ENCODE assay signal across 9 mouse cellular contexts in genomic region chr1:159163113-159163885, GRCm38 (mm10).
DNase-seq lines count a peak whose midpoint lies in the region; ATAC-seq and TF ChIP-seq lines count a peak whose summit lies in the region.
"Had no signal": no experiment of that assay in that cellular context is flagged by ENCODE, and none has a peak within 500 bp of the region (broad histone marks: within the 10 kb centered on the region; RNA-seq: fewer than 3 reads in every experiment).

No protein-coding gene starts in this region.

- no peaks in the 10 kb centered on the region for H3K36me3 ChIP-seq in hindbrain, embryonic 10.5 days
- no peaks in the 10 kb centered on the region for H3K36me3 ChIP-seq in hindbrain, embryonic 12.5 days
- H3K36me3 ChIP-seq in heart, adult 2 months (ENCODE audit: control insufficient read depth, insufficient read depth, low read length) = no peaks in the 10 kb centered on the region; the same call in 1 of the 2 replicates
- no peaks in the 10 kb centered on the region for H3K36me3 ChIP-seq in limb, embryonic 13.5 days
- H3K36me3 ChIP-seq: liver, embryonic 15.5 days had no signal

- no peaks in the 10 kb centered on the region for H3K79me2 ChIP-seq in heart, adult 2 months (replicated peaks; ENCODE audit: control insufficient read depth, insufficient read depth, low read length)

- no peak for TF ChIP-seq CTCF in heart, adult 2 months (IDR thresholded peaks at IDR 0.05)

- H3K9me3 ChIP-seq in hindbrain, embryonic 10.5 days = no peaks in the 10 kb centered on the region
- no peaks in the 10 kb centered on the region for H3K9me3 ChIP-seq in hindbrain, embryonic 12.5 days (replicated peaks)
- H3K9me3 ChIP-seq in limb, embryonic 13.5 days = no peaks in the 10 kb centered on the region
- H3K9me3 ChIP-seq: liver, embryonic 15.5 days had no signal

- no peak overlapping the region for H3K4me3 ChIP-seq in hindbrain, embryonic 10.5 days
- no peak overlapping the region for H3K4me3 ChIP-seq in hindbrain, embryonic 12.5 days
- no peak overlapping the region for H3K4me3 ChIP-seq in heart, adult 2 months
- H3K4me3 ChIP-seq in limb, embryonic 13.5 days = no peak overlapping the region
- H3K4me3 ChIP-seq: liver, embryonic 15.5 days had no signal

- DNase-seq in hindbrain, embryonic 10.5 days (ENCODE audit: low spot score) = peak; percentile 16
- DNase-seq in brain, embryonic 18.5 days (ENCODE audit: low read depth, low spot score) = peak; percentile 22
- peak; percentile 46 to 70 for DNase-seq in heart, adult 2 months
- DNase-seq in thymus, postnatal 36 days = no peak
- no peak for DNase-seq in thymus, postnatal 4 days
- DNase-seq in adrenal gland, adult 8-10 months = no peak

- no peak overlapping the region for H3K27ac ChIP-seq in hindbrain, embryonic 10.5 days
- H3K27ac ChIP-seq in hindbrain, embryonic 12.5 days = no peak overlapping the region
- peak overlapping the region; percentile 12; the same call in 1 of the 2 replicates for H3K27ac ChIP-seq in heart, adult 2 months
- H3K27ac ChIP-seq in limb, embryonic 13.5 days = peak overlapping the region; percentile 40; the same call in 1 of the 2 replicates
- H3K27ac ChIP-seq: liver, embryonic 15.5 days had no signal

- TF ChIP-seq EP300 in heart, adult 2 months (IDR thresholded peaks at IDR 0.05; ENCODE audit: insufficient read depth, low read depth, low read length) = 0 out of 2 replicates have a peak, but pooled peaks have one; percentile 35

- H3K4me2 ChIP-seq in hindbrain, embryonic 12.5 days (replicated peaks) = no peak overlapping the region
- H3K4me2 ChIP-seq in limb, embryonic 13.5 days (replicated peaks) = no peak overlapping the region
- H3K4me2 ChIP-seq: liver, embryonic 15.5 days had no signal

- H3K9ac ChIP-seq in hindbrain, embryonic 12.5 days = no peak overlapping the region
- no peak overlapping the region for H3K9ac ChIP-seq in heart, adult 2 months (ENCODE audit: low read depth, low read length)
- H3K9ac ChIP-seq in limb, embryonic 13.5 days = no peak overlapping the region
- H3K9ac ChIP-seq: liver, embryonic 15.5 days had no signal

- 58% methylated on average over 4 of the region's 4 CpGs for WGBS in hindbrain, embryonic 10.5 days
- 57% methylated on average over 4 of the region's 4 CpGs for WGBS in hindbrain, embryonic 12.5 days
- 31% methylated on average over 4 of the region's 4 CpGs for WGBS in heart, adult 2 months
- 27% methylated on average over 4 of the region's 4 CpGs for WGBS in limb, embryonic 13.5 days

- H3K4me1 ChIP-seq in hindbrain, embryonic 10.5 days (replicated peaks) = no peaks in the 10 kb centered on the region
- H3K4me1 ChIP-seq in hindbrain, embryonic 12.5 days = no peaks in the 10 kb centered on the region
- peaks cover 2% of the 10 kb centered on the region for H3K4me1 ChIP-seq in heart, adult 2 months (ENCODE audit: control insufficient read depth, insufficient read depth, low read length)
- peaks cover 9% of the 10 kb centered on the region for H3K4me1 ChIP-seq in limb, embryonic 13.5 days

- no peaks in the 10 kb centered on the region for H3K27me3 ChIP-seq in hindbrain, embryonic 10.5 days (ENCODE audit: insufficient read depth, poor library complexity, severe bottlenecking)
- no peaks in the 10 kb centered on the region for H3K27me3 ChIP-seq in hindbrain, embryonic 12.5 days
- H3K27me3 ChIP-seq in heart, adult 2 months (ENCODE audit: control insufficient read depth, insufficient read depth, low read length) = no peaks in the 10 kb centered on the region
- H3K27me3 ChIP-seq in limb, embryonic 13.5 days = no peaks in the 10 kb centered on the region
- H3K27me3 ChIP-seq: liver, embryonic 15.5 days had no signal

- intact Hi-C loops in heart, adult 2 months (cut with DNase I) = no loop called here

- ATAC-seq in hindbrain, embryonic 12.5 days (ENCODE audit: low FRiP score) = no peak
- no peak for ATAC-seq in limb, embryonic 13.5 days (ENCODE audit: low FRiP score, low read depth)

- no peak for TF ChIP-seq POLR2A in heart, adult 2 months (IDR thresholded peaks at IDR 0.05; ENCODE audit: insufficient read depth, low read depth, low read length)

Comparison
In these comparisons a context has a peak if more than half of its experiments do, and no peak if none do; other contexts are left out.
1. DNase-seq: peak in hindbrain, embryonic 10.5 days (single experiment), brain, embryonic 18.5 days (single experiment) and heart, adult 2 months (2 of 2); none in thymus, postnatal 36 days (0 of 2), thymus, postnatal 4 days (single experiment) and adrenal gland, adult 8-10 months (single experiment).
2. H3K27ac ChIP-seq: peak in heart, adult 2 months (single experiment) and limb, embryonic 13.5 days (single experiment); none in hindbrain, embryonic 10.5 days (single experiment) and hindbrain, embryonic 12.5 days (single experiment).